Mouse (Mus musculus) myocyte (in vitro differentiated cells): Measurements from ENCODE around the gene Emc4. TPM values are rescaled to one million over a fixed set of nuclear protein-coding genes. Genes with fewer than 3 reads are reported as not detected.

Experiments
- H3K27me3 ChIP-seq: one replicate; pipeline ENCODE4 v1.6.1; 2011; ENCODE audit not compliant: control insufficient read depth, insufficient read depth, insufficient read length
- H3K36me3 ChIP-seq: one replicate; pipeline ENCODE4 v1.6.1; 2011; ENCODE audit not compliant: control insufficient read depth, insufficient read depth
- H3K4me2 ChIP-seq: one replicate; pipeline ENCODE4 v1.6.1; 2011; ENCODE audit warnings: low read depth, control low read depth
- H3K4me3 ChIP-seq: one replicate; pipeline ENCODE4 v1.5.1; 2011; ENCODE audit warnings: mild to moderate bottlenecking, control low read depth, moderate library complexity
- H3K79me2 ChIP-seq: one replicate; pipeline ENCODE4 v1.6.1; 2011; ENCODE audit not compliant: control insufficient read depth, insufficient read depth
- H3ac ChIP-seq: one replicate; pipeline ENCODE4 v1.6.1; 2011; ENCODE audit not compliant: control insufficient read depth, insufficient read length
- CEBPB ChIP-seq: IDR thresholded peaks from 2 replicates; pipeline ENCODE4 v1.6.1; 2011; ENCODE audit warnings: mild to moderate bottlenecking, moderate library complexity; ENCODE audit not compliant: poor library complexity, insufficient read depth, severe bottlenecking
- E2F4 ChIP-seq: IDR thresholded peaks from one replicate; pipeline ENCODE4 v1.6.1; 2011; ENCODE audit warnings: mild to moderate bottlenecking, control low read depth, moderate library complexity; ENCODE audit not compliant: insufficient read depth
- MAX ChIP-seq: IDR thresholded peaks from one replicate; pipeline ENCODE4 v1.6.1; 2011; ENCODE audit warnings: low read depth, mild to moderate bottlenecking, control low read depth
- MYOD1 ChIP-seq, 3 experiments: IDR thresholded peaks; one replicate each; pipeline ENCODE4 v1.6.1; 2011; ENCODE audit warnings: control low read depth in 2 of 3, low read depth in 2 of 3, mild to moderate bottlenecking in 2 of 3, moderate library complexity in 1 of 3; ENCODE audit not compliant: insufficient read length in 2 of 3, control insufficient read depth in 1 of 3
- MYOG ChIP-seq, 3 experiments: IDR thresholded peaks; one replicate each; pipeline ENCODE4 v1.6.1; 2011; ENCODE audit warnings: control low read depth in 2 of 3, low read depth in 2 of 3, mild to moderate bottlenecking in 2 of 3; ENCODE audit not compliant: insufficient read length in 2 of 3, control insufficient read depth in 1 of 3, insufficient read depth in 1 of 3
- POLR2A ChIP-seq: IDR thresholded peaks from one replicate; pipeline ENCODE4 v1.6.1; 2011; ENCODE audit warnings: low read depth, mild to moderate bottlenecking, control low read depth, moderate library complexity; ENCODE audit not compliant: insufficient read length
- POLR2AphosphoS2 ChIP-seq: IDR thresholded peaks from one replicate; pipeline ENCODE4 v1.6.1; 2011; ENCODE audit warnings: low read depth, control low read depth; ENCODE audit not compliant: insufficient read length
- REST ChIP-seq: IDR thresholded peaks from one replicate; pipeline ENCODE4 v1.6.1; 2011; ENCODE audit warnings: mild to moderate bottlenecking, control low read depth, moderate library complexity; ENCODE audit not compliant: insufficient read depth, insufficient read length
- SRF ChIP-seq: IDR thresholded peaks from one replicate; pipeline ENCODE4 v1.6.1; 2011; ENCODE audit warnings: low read depth; ENCODE audit not compliant: control insufficient read depth, insufficient read length
- TCF12 ChIP-seq: IDR thresholded peaks from one replicate; pipeline ENCODE4 v1.6.1; 2011; ENCODE audit warnings: mild to moderate bottlenecking, control low read depth; ENCODE audit not compliant: poor library complexity, insufficient read depth, severe bottlenecking
- TCF3 ChIP-seq: IDR thresholded peaks from one replicate; pipeline ENCODE4 v1.6.1; 2011; ENCODE audit warnings: low read depth, control low read depth; ENCODE audit not compliant: insufficient read length
- USF1 ChIP-seq: IDR thresholded peaks from one replicate; pipeline ENCODE4 v1.6.1; 2011; ENCODE audit warnings: low read depth, mild to moderate bottlenecking, control low read depth, moderate library complexity
- polyA plus RNA-seq: library from polyadenylated mRNA; unstranded; fragments of >200 nt; fragmentation: generic; extraction: Trizol; gene quantifications from one replicate; pipeline ENCODE4 v1.2.1, GENCODE M21; 2012; ENCODE audit warnings: missing spikeins

The Emc4 gene
- polyA plus RNA-seq, 1 experiment: 184 TPM

DNA sequence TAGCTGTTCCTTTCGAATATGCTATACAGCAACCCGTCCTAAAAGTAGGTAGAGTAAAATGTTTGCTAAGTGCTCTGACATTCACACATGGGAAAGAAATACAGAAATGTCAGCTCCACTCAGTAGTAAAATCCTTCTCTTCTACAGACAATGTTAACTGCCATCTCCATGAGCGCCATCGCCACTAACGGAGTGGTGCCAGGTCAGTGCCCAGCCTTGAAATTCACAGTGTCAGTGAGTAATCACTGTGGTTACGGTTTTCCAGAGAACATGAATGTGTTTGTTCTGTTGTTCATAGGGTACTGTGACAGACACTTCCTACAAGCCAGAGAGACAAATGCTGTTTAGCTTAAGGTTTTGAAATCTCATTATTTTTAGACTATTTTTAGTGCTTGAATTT is 30.6 kb downstream of the Emc4 start:
- no peak overlapping the region for H3K4me2 ChIP-seq
- no peaks in the 10 kb centered on the region for H3K27me3 ChIP-seq
- TF ChIP-seq POLR2A (no peak), CEBPB (no peak), MAX (no peak), USF1 (no peak), TCF3 (no peak), MYOD1 (IDR thresholded peaks at IDR 0.05; ENCODE audit: control insufficient read depth in 1 of 3, insufficient read length in 2 of 3, low read depth in 2 of 3) (no peak), REST (no peak), TCF12 (no peak), MYOG (IDR thresholded peaks at IDR 0.05; ENCODE audit: control insufficient read depth in 1 of 3, insufficient read depth in 1 of 3, insufficient read length in 2 of 3, low read depth in 2 of 3) (no peak)
- H3K4me3 ChIP-seq: no peak overlapping the region
- no peaks in the 10 kb centered on the region for H3K79me2 ChIP-seq
- H3ac ChIP-seq: no peak overlapping the region
- peaks cover 3% of the 10 kb centered on the region for H3K36me3 ChIP-seq

DNA sequence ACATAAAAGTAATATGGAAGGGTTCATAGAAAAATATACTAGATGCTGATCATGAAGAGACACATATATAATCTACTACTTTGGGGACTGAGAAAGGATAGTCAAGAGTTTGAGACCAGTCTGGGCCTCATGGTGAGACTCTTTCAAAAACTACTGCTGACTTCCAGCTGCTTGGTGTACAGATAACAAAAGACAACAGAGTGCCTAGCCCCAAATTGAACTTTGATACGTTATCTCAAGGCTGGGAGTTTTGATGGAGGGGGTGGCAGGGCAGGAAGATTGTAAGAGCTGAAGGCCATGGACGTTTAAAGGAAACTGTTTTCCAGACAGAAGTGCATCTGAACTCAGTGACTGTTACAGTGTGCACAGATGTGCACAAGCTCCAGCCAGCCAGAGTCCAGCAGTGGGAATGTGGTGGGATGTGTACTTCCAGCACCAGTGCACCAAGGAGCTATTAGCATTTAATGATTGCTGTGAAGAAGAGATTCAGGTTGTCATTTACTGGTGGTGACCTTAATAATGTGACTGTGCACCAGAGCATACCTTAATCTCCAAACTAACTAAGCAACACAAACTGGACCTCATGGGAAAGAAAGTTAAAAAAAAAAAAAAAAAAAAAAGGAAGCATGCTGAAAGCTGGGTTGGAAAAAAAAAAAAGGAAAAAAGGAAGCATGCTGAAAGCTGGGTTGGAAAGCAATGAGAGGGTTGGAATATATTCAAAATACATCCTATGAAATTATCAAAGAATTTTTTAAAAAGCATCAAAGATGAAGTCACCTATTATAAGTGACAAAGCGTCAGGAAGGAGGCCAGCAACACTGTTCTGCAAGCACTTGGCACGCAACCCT is 35.6 kb downstream of the Emc4 start:
- Histone ChIP-seq H3K36me3 (no peaks in the 10 kb centered on the region), H3K4me2 (no peak overlapping the region), H3ac (no peak overlapping the region), H3K79me2 (no peaks in the 10 kb centered on the region), H3K4me3 (no peak overlapping the region), H3K27me3 (no peaks in the 10 kb centered on the region)
- TF ChIP-seq MYOG (IDR thresholded peaks at IDR 0.05; ENCODE audit: control insufficient read depth in 1 of 3, insufficient read depth in 1 of 3, insufficient read length in 2 of 3, low read depth in 2 of 3) (no peak), POLR2A (no peak), E2F4 (no peak), TCF12 (no peak), CEBPB (no peak), POLR2AphosphoS2 (no peak), MYOD1 (IDR thresholded peaks at IDR 0.05; ENCODE audit: control insufficient read depth in 1 of 3, insufficient read length in 2 of 3, low read depth in 2 of 3) (no peak), TCF3 (no peak), REST (no peak), USF1 (no peak), MAX (no peak), SRF (no peak)

DNA sequence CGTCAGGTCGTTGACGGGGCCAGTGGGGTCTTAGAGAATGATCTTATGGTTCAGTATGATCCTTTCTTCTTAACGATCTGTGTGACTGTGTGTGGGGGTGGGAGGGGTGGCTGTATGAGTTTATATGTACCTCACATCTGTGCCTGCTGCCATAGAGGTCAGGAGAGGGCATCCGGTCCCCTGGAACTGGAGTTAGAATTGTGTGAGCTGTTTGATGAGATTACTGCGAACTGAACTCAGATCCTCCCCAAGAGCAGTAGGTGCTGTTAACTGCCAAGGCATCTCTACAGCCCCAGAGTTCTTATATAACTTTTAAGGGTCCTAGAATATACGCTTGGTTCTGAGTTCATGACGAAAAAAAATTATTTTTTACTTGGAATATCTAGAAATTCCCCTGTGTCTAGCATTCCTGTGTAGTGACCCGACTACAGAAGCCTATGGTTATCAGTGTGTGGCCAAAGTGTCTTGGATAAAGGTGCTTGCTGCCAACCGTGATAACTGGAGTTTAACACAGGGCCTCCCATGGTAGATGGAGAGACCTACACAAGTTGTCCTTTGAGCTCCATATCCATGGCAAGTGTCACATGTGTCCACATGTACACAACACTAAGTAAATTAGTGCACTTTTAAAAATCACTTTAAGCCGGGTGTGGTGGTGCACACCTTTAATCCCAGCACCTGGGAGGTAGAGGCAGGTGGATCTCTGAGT is 39.6 kb downstream of the Emc4 start:
- Histone ChIP-seq H3ac (no peak overlapping the region), H3K4me2 (no peak overlapping the region), H3K4me3 (no peak overlapping the region), H3K27me3 (no peaks in the 10 kb centered on the region), H3K79me2 (no peaks in the 10 kb centered on the region), H3K36me3 (no peaks in the 10 kb centered on the region)
- TF ChIP-seq POLR2AphosphoS2 (no peak), TCF3 (no peak), MYOG (IDR thresholded peaks at IDR 0.05; ENCODE audit: control insufficient read depth in 1 of 3, insufficient read depth in 1 of 3, insufficient read length in 2 of 3, low read depth in 2 of 3) (no peak), SRF (no peak), MYOD1 (IDR thresholded peaks at IDR 0.05; ENCODE audit: control insufficient read depth in 1 of 3, insufficient read length in 2 of 3, low read depth in 2 of 3) (no peak), CEBPB (no peak), POLR2A (no peak), MAX (no peak), E2F4 (no peak), TCF12 (no peak), USF1 (no peak), REST (no peak)

DNA sequence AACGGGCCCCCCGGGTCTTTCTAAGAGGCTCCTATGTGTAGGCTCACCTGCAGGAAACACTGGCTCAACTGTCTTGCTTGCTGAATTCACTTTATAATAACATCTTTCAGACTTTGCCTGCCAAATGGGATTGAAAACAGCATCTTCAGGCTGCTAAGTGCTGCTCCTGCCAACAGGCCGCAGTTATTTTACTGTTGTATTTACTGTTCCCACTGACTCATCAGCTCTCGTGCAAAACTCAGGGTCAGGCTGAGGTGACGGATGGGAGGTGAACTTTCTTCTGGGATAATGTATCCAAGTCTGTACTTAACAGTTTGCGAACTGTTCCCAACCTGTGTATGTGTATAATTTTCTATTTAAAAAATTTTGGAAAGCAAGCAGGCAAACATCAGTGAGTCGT is 48.9 kb downstream of the Emc4 start:
- no peak overlapping the region for H3K4me3 ChIP-seq
- no peaks in the 10 kb centered on the region for H3K79me2 ChIP-seq
- H3K27me3 ChIP-seq: no peaks in the 10 kb centered on the region
- no peak overlapping the region for H3K4me2 ChIP-seq
- no peak for TF ChIP-seq SRF
- no peak for TF ChIP-seq MAX
- TF ChIP-seq REST: no peak
- TF ChIP-seq TCF3: no peak
- no peak for TF ChIP-seq USF1
- no peak for TF ChIP-seq TCF12
- no peak for TF ChIP-seq MYOD1 (IDR thresholded peaks at IDR 0.05; ENCODE audit: control insufficient read depth in 1 of 3, insufficient read length in 2 of 3, low read depth in 2 of 3)
- no peak for TF ChIP-seq MYOG (IDR thresholded peaks at IDR 0.05; ENCODE audit: control insufficient read depth in 1 of 3, insufficient read depth in 1 of 3, insufficient read length in 2 of 3, low read depth in 2 of 3)
- TF ChIP-seq POLR2A: no peak
- TF ChIP-seq CEBPB: no peak
- no peak for TF ChIP-seq POLR2AphosphoS2
- TF ChIP-seq E2F4: no peak
- H3ac ChIP-seq: no peak overlapping the region
- no peaks in the 10 kb centered on the region for H3K36me3 ChIP-seq
